Mouse (Mus musculus) small intestine, adult 2 months (tissue): ENCODE measurements around the gene Amotl2.

Experiments
- CTCF ChIP-seq: fragments of 200-500 bp; IDR thresholded peaks from 2 replicates; pipeline ENCODE4 v1.5.1; 2012; ENCODE audit warnings: low read depth, mild to moderate bottlenecking, control low read depth, inconsistent platforms, low read length, moderate library complexity, mixed read lengths; ENCODE audit not compliant: insufficient replicate concordance, insufficient read length; ENCODE audit errors: extremely low read depth
- POLR2A ChIP-seq: fragments of 200-500 bp; IDR thresholded peaks from 2 replicates; pipeline ENCODE4 v1.6.1; 2012; ENCODE audit warnings: low read depth, mild to moderate bottlenecking, control low read depth, inconsistent platforms, low read length, moderate library complexity

DNA sequence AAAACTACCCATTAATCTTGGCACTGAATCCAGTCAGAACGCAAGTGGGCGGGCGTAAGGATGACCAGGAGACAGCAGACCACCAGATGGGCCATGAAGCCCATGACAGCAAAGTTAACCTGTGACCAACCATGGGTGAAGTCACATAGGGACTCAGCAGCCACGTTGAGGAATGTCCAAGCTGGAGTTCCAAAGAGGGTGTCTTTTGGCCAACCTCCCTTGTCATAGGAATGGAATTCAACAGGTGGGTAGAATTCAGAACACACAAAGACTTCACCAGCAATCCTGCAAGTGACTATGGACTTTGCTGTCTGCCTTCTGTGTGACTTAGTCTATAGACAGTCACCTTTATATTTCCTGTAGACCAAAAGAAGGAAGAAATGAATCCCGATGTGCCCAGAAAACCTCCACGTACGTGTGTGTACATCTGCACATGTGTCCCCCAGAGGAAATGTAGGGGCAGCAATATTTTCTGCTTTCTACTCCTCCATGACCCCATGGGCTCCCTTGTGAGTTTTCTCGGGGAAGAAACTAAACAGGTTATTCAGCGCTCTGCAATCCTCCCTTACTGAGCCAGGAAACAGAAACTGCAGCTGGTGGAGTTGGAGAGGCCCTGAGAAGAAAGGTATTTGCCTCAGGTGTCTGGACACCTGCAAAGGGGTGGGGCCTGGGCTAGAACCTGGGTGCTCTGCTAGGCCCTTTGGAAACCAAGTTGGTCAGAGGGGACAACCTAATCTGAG lies 17.7 kb downstream of the Amotl2 start:
- 0 out of 2 replicates have a peak, but pooled peaks have one; percentile 19 for TF ChIP-seq POLR2A
- TF ChIP-seq CTCF: no peak
